Mouse (Mus musculus) right cerebral cortex, postnatal 36 days (tissue): ENCODE measurements around the gene Ctns.

Source experiments
- DNase-seq, 2 experiments: peaks; one replicate each; pipeline ENCODE4 v3.0.0; 2022; ENCODE audit warnings: low spot score in 2 of 2, mixed read lengths in 1 of 2

Gene Ctns

DNA sequence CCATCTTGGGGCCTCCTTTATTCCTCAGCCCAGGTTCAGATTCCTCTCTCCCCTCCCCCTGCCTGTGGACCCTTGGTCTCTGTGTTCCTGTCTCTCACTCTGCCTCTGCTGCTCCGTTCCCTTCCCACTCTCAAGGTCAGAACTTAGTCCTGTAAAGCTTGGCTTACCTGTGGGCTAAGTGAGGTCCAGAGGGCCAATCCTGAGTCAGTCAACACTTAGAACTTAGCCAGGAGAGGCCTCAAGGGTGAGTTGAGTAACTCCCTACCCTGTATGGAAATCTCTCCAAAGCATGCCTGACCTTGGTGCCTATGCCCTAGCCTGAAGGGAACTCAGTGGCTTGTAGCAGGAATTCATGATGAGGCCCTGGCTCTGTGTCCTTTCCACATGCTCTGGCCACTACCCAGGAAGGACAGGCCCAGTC is 54.6 kb downstream of the Ctns start:
- DNase-seq: no peak

GRCm38 (mm10) chr11:73137591-73138501 is 61.0 kb downstream of the Ctns start, which contains the start of gene Haspin:
Gene Haspin, minus strand, starts transcription at chr11:73138294.
- peak; percentile 63 to 77 for DNase-seq

DNA sequence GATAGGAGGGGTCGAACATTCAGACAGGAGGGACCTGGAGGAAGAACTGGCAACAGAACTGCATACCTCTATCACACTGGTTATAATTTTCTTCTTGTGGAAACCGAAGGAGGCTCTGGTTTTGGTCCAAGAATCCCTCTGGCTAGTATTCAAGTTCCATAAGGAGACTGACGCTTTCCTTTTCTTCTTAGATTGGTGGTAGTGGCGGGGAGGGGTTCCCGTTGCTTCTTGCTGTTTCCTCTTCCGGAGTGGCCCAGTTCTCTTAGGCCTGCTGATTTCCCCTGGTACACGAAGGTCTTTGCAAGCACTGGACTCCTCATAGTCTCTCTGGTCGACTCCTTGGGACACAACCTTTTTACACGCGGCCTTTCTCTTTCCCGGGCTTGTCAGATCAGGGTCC is 61.7 kb downstream of the Ctns start:
- DNase-seq: no peak

- DNase-seq: no peak
These were observed 62.3 kb downstream of the Ctns start for GRCm38 (mm10) chr11:73136587-73136986.

GRCm38 (mm10) chr11:73134222-73134621 is 64.6 kb downstream of the Ctns start:
- no peak for DNase-seq
